Mouse (Mus musculus): ENCODE measurements around the gene Hagh. TPM values are rescaled to one million over a fixed set of nuclear protein-coding genes. Genes with fewer than 3 reads are reported as not detected.
A peak's percentile ranks its signal among the peaks of the same experiment; 100 is the strongest.

Gene Hagh
- polyA plus RNA-seq, 1 experiment from 2014 or later: 50.1 TPM

DNA sequence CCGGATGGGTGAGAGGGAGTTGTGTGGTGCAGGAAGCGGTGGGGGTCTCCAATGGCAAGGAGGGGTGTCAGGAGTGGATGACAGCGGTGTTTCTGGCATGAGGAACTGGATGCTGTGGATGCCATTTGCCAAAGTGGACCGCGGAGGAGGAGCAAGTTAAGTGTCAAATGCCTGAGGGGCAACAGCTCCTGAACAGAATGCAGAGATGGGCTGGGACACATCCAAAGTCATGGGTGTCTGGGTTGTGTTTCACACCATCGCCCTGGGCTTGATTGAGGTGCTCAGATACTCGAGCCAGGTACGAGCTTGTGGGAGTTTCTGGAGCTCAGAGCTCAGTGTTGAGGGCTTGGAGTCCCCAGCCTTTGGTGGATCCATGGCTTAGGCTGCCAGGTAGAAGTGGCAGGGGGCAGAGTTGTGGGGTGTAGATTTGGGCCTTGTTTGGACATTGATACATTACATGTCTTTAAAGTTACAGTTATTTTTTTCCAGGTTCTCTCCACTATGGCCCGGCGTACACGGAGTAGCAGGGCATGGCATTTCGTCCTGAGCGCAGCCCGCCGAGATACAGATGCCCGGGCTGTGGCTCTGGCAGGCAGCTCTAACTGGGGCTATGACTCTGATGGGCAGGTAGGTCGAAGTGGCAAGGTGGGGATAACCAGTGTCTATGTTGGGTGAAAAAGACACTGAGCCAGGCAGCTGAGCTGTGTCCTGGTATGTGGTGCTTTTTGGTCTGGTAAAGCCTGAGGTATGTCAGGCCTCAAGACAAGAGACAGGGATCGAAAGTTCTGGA is 47.5 kb downstream of the Hagh start:
- Histone ChIP-seq H3K9me3 (ENCODE audit: control insufficient read depth, low read length) (no peaks in the 10 kb centered on the region), H3K4me2 (ENCODE audit: low read length) (peak overlapping the region; percentile 94), H3K9ac (replicated peaks; ENCODE audit: low read depth, low read length) (peak overlapping the region; percentile 89), H3K4me3 (replicated peaks; ENCODE audit: low read length) (peak overlapping the region; percentile 86), H3K27me3 (replicated peaks; ENCODE audit: control insufficient read depth, insufficient read depth, low read length) (no peaks in the 10 kb centered on the region), H3K36me3 (ENCODE audit: control insufficient read depth, insufficient read depth) (peaks cover 18% of the 10 kb centered on the region), H3K4me1 (replicated peaks; ENCODE audit: control insufficient read depth, insufficient read depth, low read length) (peaks cover 24% of the 10 kb centered on the region), H3K27ac (ENCODE audit: low read length) (no peak overlapping the region)
- 65% methylated on average over 18 of the region's 18 CpGs for WGBS
- no peak for ATAC-seq

- Histone ChIP-seq H3K9ac (replicated peaks; ENCODE audit: low read depth, low read length) (no peak overlapping the region), H3K4me1 (replicated peaks; ENCODE audit: control insufficient read depth, insufficient read depth, low read length) (peaks cover 26% of the 10 kb centered on the region), H3K9me3 (ENCODE audit: control insufficient read depth, low read length) (no peaks in the 10 kb centered on the region), H3K27ac (ENCODE audit: low read length) (no peak overlapping the region), H3K4me3 (replicated peaks; ENCODE audit: low read length) (no peak overlapping the region), H3K36me3 (ENCODE audit: control insufficient read depth, insufficient read depth) (peaks cover 22% of the 10 kb centered on the region), H3K4me2 (ENCODE audit: low read length) (no peak overlapping the region), H3K27me3 (replicated peaks; ENCODE audit: control insufficient read depth, insufficient read depth, low read length) (no peaks in the 10 kb centered on the region)
- WGBS: 92% methylated on average over 3 of the region's 3 CpGs
- no peak for ATAC-seq
These were observed 48.9 kb downstream of the Hagh start for GRCm38 (mm10) chr17:24888862-24889261.

- Histone ChIP-seq H3K9me3 (ENCODE audit: control insufficient read depth, low read length) (no peaks in the 10 kb centered on the region), H3K36me3 (ENCODE audit: control insufficient read depth, insufficient read depth) (peaks cover 22% of the 10 kb centered on the region), H3K4me1 (replicated peaks; ENCODE audit: control insufficient read depth, insufficient read depth, low read length) (peaks cover 28% of the 10 kb centered on the region), H3K4me3 (replicated peaks; ENCODE audit: low read length) (no peak overlapping the region), H3K4me2 (ENCODE audit: low read length) (no peak overlapping the region), H3K9ac (replicated peaks; ENCODE audit: low read depth, low read length) (no peak overlapping the region), H3K27me3 (replicated peaks; ENCODE audit: control insufficient read depth, insufficient read depth, low read length) (no peaks in the 10 kb centered on the region), H3K27ac (ENCODE audit: low read length) (no peak overlapping the region)
- no peak for ATAC-seq
- WGBS: 86% methylated on average over 19 of the region's 19 CpGs
These were observed 50.5 kb downstream of the Hagh start for GRCm38 (mm10) chr17:24890151-24891092.

- H3K27ac ChIP-seq (ENCODE audit: low read length): no peak overlapping the region
- no peak overlapping the region for H3K4me3 ChIP-seq (replicated peaks; ENCODE audit: low read length)
- H3K4me1 ChIP-seq (replicated peaks; ENCODE audit: control insufficient read depth, insufficient read depth, low read length): peaks cover 31% of the 10 kb centered on the region
- H3K36me3 ChIP-seq (ENCODE audit: control insufficient read depth, insufficient read depth): peaks cover 22% of the 10 kb centered on the region
- H3K27me3 ChIP-seq (replicated peaks; ENCODE audit: control insufficient read depth, insufficient read depth, low read length): no peaks in the 10 kb centered on the region
- WGBS: 84% methylated on average over 13 of the region's 13 CpGs
- H3K9me3 ChIP-seq (ENCODE audit: control insufficient read depth, low read length): no peaks in the 10 kb centered on the region
- no peak for ATAC-seq
- H3K9ac ChIP-seq (replicated peaks; ENCODE audit: low read depth, low read length): no peak overlapping the region
- no peak overlapping the region for H3K4me2 ChIP-seq (ENCODE audit: low read length)
These were observed 51.4 kb downstream of the Hagh start for GRCm38 (mm10) chr17:24891321-24891720.

- Histone ChIP-seq H3K4me3 (replicated peaks; ENCODE audit: low read length) (no peak overlapping the region), H3K9me3 (ENCODE audit: control insufficient read depth, low read length) (no peaks in the 10 kb centered on the region), H3K27me3 (replicated peaks; ENCODE audit: control insufficient read depth, insufficient read depth, low read length) (no peaks in the 10 kb centered on the region), H3K9ac (replicated peaks; ENCODE audit: low read depth, low read length) (no peak overlapping the region), H3K4me2 (ENCODE audit: low read length) (no peak overlapping the region), H3K36me3 (ENCODE audit: control insufficient read depth, insufficient read depth) (peaks cover 22% of the 10 kb centered on the region), H3K4me1 (replicated peaks; ENCODE audit: control insufficient read depth, insufficient read depth, low read length) (peaks cover 34% of the 10 kb centered on the region), H3K27ac (ENCODE audit: low read length) (no peak overlapping the region)
- ATAC-seq: no peak
- WGBS: 87% methylated on average over 12 of the region's 12 CpGs
These were observed 52.8 kb downstream of the Hagh start for GRCm38 (mm10) chr17:24892785-24893184.

DNA sequence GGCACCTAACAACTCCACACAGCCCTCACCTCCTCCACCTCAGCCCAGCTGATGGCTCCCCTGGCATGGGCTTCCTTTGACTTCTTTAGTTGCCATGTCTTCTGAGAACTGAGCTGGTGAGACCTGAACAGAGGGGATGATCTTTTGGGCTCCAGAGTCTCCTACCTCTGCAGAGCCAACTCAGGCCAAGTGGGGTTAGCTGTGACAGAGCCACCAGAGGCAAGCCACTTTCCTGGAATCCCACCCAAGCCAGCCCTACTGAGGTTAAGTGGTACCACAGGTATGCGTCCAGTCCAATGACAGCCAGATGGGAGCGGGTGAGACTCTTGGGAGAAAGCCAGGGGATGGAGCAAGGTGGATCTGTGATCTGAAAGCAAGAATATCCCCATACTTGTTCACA is 53.3 kb downstream of the Hagh start:
- 98% methylated on average over 2 of the region's 2 CpGs for WGBS
- Histone ChIP-seq H3K4me1 (replicated peaks; ENCODE audit: control insufficient read depth, insufficient read depth, low read length) (peaks cover 31% of the 10 kb centered on the region), H3K27me3 (replicated peaks; ENCODE audit: control insufficient read depth, insufficient read depth, low read length) (no peaks in the 10 kb centered on the region), H3K36me3 (ENCODE audit: control insufficient read depth, insufficient read depth) (peaks cover 22% of the 10 kb centered on the region), H3K4me2 (ENCODE audit: low read length) (no peak overlapping the region), H3K27ac (ENCODE audit: low read length) (no peak overlapping the region), H3K4me3 (replicated peaks; ENCODE audit: low read length) (no peak overlapping the region), H3K9me3 (ENCODE audit: control insufficient read depth, low read length) (no peaks in the 10 kb centered on the region), H3K9ac (replicated peaks; ENCODE audit: low read depth, low read length) (no peak overlapping the region)
- no peak for ATAC-seq

GRCm38 (mm10) chr17:24894061-24894994 is 54.4 kb downstream of the Hagh start:
- no peaks in the 10 kb centered on the region for H3K9me3 ChIP-seq (ENCODE audit: control insufficient read depth, low read length)
- no peaks in the 10 kb centered on the region for H3K27me3 ChIP-seq (replicated peaks; ENCODE audit: control insufficient read depth, insufficient read depth, low read length)
- peaks cover 31% of the 10 kb centered on the region for H3K4me1 ChIP-seq (replicated peaks; ENCODE audit: control insufficient read depth, insufficient read depth, low read length)
- peak overlapping the region; percentile 84 for H3K9ac ChIP-seq (replicated peaks; ENCODE audit: low read depth, low read length)
- H3K4me2 ChIP-seq (ENCODE audit: low read length): peak overlapping the region; percentile 92
- peak overlapping the region; percentile 77 for H3K27ac ChIP-seq (ENCODE audit: low read length)
- peaks cover 29% of the 10 kb centered on the region for H3K36me3 ChIP-seq (ENCODE audit: control insufficient read depth, insufficient read depth)
- H3K4me3 ChIP-seq (replicated peaks; ENCODE audit: low read length): peak overlapping the region; percentile 87
- no peak for ATAC-seq
- whole genome bisulfite sequencing: 11% methylated on average over 31 of the region's 31 CpGs

GRCm38 (mm10) chr17:24894995-24895547 is 55.1 kb downstream of the Hagh start, which contains the start of the genes Eme2 and Mrps34:
Eme2 (minus strand) TSS chr17:24895087.
Mrps34 (plus strand) TSS chr17:24895116.
- H3K36me3 ChIP-seq (ENCODE audit: control insufficient read depth, insufficient read depth): peaks cover 28% of the 10 kb centered on the region
- peak; percentile 60 for ATAC-seq
- peak within 1 kb of the TSS; percentile 92 for H3K4me2 ChIP-seq (ENCODE audit: low read length)
- H3K4me1 ChIP-seq (replicated peaks; ENCODE audit: control insufficient read depth, insufficient read depth, low read length): peaks cover 31% of the 10 kb centered on the region
- peak within 1 kb of the TSS; percentile 87 for H3K4me3 ChIP-seq (replicated peaks; ENCODE audit: low read length)
- H3K27ac ChIP-seq (ENCODE audit: low read length): peak within 1 kb of the TSS; percentile 77
- peak within 1 kb of the TSS; percentile 84 for H3K9ac ChIP-seq (replicated peaks; ENCODE audit: low read depth, low read length)
- WGBS: under 1% methylated on average over 62 of the region's 62 CpGs
- H3K9me3 ChIP-seq (ENCODE audit: control insufficient read depth, low read length): no peaks in the 10 kb centered on the region
- no peaks in the 10 kb centered on the region for H3K27me3 ChIP-seq (replicated peaks; ENCODE audit: control insufficient read depth, insufficient read depth, low read length)
